Mouse (Mus musculus) hematopoietic stem cell, adult 5-6 weeks (primary cell): ENCODE results near the gene Fbxl16. TPM values are rescaled to one million over a fixed set of nuclear protein-coding genes. Genes with fewer than 3 reads are reported as not detected.
A peak's percentile ranks its signal among the peaks of the same experiment; 100 is the strongest.

Source experiments
- ATAC-seq, 2 experiments: fragments of 125-278 bp in 1 of 2; replicated peaks in 1 of 2; 2 replicates each; pipeline ENCODE4 v1.8.0; 2016 to 2017; ENCODE audit warnings: inconsistent platforms in 2 of 2, mild to moderate bottlenecking in 2 of 2, moderate number of reproducible peaks in 2 of 2, low read depth in 1 of 2, moderate TSS enrichment in 1 of 2; ENCODE audit not compliant: low FRiP score in 2 of 2, poor library complexity in 2 of 2, severe bottlenecking in 2 of 2, insufficient read depth in 1 of 2, low TSS enrichment in 1 of 2
- total RNA-seq: library from RNA; stranded (forward); fragments of 172-1452, 232-1000 nt; gene quantifications from 2 replicates; pipeline ENCODE4 v1.2.3, GENCODE M21; 2017

Fbxl16 gene
- total RNA-seq, 1 experiment from 2014 or later = not detected

- ATAC-seq = peak; percentile 14 to 33; a peak in 3 of 4 replicates
These were observed 24.4 kb downstream of the Fbxl16 start, which contains the start of gene Stub1 for GRCm38 (mm10) chr17:25833291-25833663. Stub1 (minus strand) TSS chr17:25833404.

- ATAC-seq = no peak
These were observed 25.2 kb downstream of the Fbxl16 start for GRCm38 (mm10) chr17:25833961-25834594.

DNA sequence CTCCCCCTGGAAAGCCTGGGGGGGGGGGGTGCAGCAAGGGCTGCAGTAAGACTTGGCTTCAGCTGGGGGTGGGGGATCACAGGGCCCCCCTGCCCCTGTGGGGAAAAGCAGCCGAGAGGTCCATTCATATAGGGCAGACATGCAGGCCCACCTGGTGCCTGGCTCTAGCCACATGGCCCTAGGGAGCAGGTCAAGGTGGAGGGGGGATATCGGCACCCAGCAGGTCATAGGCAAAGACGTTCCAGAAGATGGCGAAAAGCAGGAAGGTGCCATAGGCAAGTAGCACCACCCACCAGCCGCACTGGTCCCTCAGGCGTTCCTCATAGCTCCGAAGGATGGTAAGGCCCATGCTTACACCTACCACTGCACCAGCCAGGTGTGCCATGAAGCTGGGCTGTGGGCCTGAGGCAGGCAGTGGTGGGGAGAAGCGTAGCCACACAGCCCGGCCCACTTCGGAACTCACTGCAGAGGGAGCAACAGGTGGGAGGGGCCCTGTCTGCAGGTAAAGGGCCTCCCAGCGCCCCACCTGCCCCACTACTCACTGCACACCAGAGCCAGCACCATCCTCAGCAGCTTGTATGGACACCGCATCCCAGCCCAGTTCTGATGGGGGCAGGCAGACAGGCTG is 25.8 kb downstream of the Fbxl16 start:
- ATAC-seq = no peak

DNA sequence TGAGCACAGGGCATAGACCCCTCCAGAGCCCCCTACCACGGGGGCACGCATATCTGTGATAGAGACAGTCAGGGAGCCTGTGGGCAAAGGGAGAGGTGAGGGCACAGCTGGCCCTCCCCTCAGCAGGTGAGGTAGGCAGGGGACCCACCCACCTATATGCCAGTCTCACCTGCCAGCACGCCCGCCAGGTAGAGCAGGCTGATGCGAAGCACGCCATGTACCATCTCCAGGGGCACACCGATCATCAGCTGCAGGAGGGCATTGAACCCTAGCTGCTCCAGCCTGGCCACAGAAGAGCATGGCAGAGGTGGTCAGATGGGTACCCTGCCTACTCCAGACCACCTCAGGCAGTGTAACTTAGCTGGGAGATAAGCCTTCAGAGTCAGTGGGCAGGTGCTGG is 26.4 kb downstream of the Fbxl16 start:
- ATAC-seq = no peak

DNA sequence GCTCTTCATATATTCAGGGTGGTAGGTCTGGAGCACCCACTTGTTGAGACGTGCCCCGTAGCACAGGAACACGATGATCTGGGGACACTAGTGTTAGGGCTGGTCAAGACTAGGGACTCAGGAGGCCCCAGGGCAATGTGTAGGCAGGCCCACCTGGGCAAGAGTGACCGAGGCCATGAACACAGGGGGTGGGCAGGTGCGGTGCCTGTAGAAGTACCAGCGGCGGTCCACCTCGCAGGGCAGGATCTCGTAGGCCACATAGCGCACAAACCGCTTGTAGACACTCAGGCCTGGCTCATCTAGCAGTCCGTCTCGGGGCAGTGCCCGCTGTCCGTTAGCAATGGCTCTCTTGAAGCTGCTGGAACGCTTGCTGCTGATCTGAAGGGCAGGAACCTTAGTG is 26.9 kb downstream of the Fbxl16 start:
- ATAC-seq = no peak

GRCm38 (mm10) chr17:25836397-25837075 is 27.7 kb downstream of the Fbxl16 start:
- no peak for ATAC-seq

- ATAC-seq = no peak
These were observed 28.2 kb downstream of the Fbxl16 start, which contains the start of gene Rhbdl1 for GRCm38 (mm10) chr17:25837076-25837410. Rhbdl1 (minus strand) TSS chr17:25837295.

DNA sequence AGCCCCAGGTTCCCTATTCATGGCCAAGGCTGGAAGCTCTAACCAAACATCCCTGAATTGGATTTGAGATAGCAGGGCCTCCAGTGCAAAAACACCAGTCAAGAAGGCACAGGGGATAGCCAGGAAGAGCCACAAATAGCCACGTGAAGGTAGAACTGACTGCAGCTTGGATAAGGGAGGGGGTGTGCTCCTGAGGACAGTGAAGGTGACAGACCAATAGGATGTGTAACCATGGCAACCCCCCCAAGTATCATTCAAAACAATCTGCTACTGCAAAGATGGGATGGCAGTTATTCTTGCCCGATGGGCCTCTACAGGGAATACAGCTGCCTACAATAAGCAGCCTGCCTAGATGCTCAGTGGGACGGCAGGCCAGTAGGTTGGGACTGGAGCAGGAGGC is 28.6 kb downstream of the Fbxl16 start:
- no peak for ATAC-seq

DNA sequence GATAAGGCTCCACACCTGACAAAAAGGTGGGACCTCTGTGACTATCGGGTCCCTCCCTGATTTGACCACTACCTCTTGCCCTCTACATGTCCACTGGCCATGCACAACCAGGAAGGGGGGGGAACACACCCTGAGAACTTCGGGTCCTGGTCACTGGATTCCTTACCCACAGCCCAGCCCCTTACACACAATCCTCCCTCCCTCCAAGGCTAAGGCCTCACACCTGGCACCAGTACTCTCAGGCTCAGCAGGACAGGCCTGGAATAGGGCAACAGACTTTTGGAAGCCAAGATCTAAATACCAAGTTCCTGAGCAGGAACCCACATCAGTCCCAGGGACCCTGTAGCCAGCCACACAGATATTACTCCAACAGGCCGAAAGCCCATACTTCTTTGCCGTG is 30.0 kb downstream of the Fbxl16 start:
- ATAC-seq = no peak

DNA sequence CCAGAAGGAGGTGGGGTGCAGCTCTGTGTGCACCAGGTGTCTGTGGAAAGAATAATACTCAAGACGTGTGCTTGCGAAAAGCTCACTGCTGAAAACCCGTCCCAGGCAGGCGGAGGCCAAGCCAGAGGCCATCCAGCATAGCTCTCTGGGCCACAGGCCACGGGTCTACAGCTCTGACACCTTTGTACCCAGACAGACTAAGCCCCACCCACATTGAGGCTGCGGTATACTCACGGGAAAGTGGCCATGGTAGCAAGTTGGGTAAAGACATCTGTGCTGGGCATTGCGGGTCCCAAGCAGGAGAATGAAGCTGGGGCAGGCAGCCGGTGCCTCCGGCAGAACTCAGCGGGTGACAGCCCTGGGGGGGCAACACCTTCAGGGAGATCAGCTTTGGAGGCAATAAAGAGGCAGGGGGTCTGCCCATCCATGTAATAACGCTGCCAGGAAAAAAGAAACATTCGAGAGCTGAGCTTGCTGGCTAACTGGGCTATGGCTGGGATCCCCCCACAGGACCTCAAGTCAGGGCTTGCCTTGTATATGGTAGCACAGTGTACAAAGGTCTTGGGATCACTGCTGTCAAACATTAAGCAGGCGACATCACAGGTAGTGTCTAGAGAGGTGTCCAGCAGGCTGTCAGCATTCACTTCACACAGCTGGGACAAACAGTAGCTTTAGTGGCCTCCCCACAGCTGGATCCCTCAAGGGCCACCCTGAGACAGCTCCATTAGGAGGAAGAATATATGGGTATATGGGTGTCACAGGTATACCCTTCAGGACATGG is 30.8 kb downstream of the Fbxl16 start:
- no peak for ATAC-seq

- ATAC-seq = no peak
These were observed 31.6 kb downstream of the Fbxl16 start for GRCm38 (mm10) chr17:25840519-25840918.

DNA sequence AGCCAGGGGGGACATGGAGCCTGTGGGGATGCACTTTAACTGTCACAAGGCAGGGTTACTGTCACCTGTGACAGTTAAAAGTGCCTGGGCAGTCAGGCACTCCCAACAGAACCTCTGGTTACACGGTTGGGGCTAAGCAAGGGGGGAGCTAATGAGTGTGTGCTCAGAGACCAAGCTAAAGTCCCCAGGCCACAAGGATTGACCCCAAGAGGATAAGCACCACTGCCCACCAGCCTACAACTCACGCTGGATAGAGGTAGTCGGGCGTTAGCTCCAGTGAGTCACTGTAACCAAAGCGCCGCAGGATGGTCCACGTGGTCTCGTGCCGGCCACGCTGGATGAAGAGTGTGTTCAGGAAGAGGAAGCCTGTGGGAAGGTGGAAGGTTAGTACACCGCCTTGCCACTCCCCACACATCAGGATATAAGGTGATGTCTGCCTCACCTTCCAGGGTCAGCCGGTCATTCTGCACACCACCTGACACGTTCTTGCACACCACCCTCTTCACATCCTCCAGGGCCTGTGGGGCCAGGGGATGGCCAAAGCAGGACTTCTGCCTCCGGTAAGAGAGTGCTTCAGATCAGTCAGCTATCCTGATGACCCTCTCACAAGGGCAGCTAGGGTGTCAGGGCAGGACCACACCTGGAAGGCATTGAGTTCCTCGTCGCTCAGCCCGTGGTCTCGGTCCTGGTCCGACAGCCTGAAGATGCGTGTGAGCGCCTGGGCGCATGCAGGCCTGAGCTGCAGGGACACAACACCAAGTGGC is 32.4 kb downstream of the Fbxl16 start, which contains the start of gene Gm20683:
Gene Gm20683 (minus strand): TSS at position 647 of the 764 bp plus-strand sequence.
- ATAC-seq = no peak

DNA sequence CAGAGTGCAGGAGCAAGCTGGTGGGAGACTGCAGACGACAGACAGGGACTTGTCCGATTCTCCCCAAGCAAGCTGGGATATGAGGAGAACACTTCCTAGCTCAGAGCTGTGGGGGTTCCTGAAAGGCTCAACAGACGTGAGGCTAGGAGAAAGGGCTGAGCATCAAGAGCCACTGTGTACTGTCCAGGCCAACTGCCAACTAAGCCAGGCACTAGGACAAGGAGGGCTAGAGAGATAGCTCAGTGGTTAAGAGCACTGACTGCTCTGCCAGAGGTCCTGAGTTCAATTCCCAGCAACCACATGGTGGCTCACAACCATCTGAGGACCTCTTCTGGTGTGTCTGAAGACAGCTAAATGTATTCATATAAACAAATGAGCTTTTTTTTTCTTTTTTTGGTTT is 33.6 kb downstream of the Fbxl16 start:
- ATAC-seq = no peak

DNA sequence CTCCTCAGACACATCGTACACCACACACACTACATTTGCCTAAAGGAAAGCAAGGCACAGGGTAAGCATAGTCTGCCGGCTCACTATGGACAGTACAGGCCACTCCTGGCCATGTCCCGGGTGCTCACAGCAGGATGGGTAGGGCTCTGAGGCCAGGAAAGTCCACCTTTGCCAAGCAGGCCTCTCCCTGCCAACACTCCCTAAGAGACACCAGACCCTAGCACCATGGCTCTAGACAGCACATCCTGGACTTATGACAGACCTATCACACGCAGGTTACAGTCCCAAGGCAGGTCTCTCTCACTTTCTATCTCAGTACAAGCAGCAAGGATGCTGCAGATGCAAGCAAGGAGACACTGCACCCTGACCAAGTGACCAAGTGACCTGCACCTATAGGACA is 34.2 kb downstream of the Fbxl16 start:
- ATAC-seq = no peak

DNA sequence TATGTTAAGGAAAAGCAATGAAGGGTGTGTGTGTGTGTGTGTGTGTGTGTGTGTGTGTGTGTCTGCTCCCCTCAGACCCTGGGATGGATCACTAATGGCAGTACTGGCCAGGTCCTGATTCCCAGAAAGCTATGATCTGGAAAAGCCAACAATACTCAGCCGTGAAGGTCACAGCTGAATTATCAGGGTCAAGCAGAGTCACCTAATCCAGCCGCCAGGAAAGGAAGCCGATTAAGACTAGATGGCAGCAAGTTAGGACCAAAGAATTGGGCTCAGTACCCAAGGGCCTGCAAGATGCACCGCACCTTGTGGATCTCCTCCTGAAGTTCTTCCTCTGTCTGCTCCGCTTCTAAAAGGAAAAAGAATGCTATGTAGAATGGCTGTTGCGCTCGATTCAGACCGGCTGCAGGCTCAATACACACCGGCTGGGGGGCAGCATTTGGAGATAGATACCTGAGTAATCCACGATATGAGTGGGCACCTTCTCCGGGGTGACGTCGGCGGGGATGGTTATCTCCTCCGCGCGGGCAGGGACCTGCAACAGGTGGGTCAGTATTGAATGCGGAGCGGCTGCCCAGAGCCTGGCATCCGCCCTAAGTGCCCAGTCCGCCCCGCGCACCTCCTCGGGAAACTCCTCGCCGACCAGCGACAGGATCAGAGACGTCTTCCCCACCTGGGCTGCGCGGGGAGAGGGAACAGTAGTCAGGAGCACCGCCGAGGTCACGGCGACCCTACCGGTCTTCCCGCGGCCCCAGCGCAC is 34.9 kb downstream of the Fbxl16 start:
- no peak for ATAC-seq

GRCm38 (mm10) chr17:25844396-25844901 is 35.6 kb downstream of the Fbxl16 start, which contains the start of gene Rhot2:
Rhot2 (minus strand) TSS chr17:25844851.
- ATAC-seq = peak; percentile 90 to 93
